ENCODE assay signal across 32 mouse cellular contexts in genomic region chr4:129736173-129736572, GRCm38 (mm10). TPM values are rescaled to one million over a fixed set of nuclear protein-coding genes. Genes with fewer than 3 reads are reported as not detected.
DNase-seq lines count a peak whose midpoint lies in the region; ATAC-seq and TF ChIP-seq lines count a peak whose summit lies in the region.
"Had no signal": no experiment of that assay in that cellular context is flagged by ENCODE, and none has a peak within 500 bp of the region (broad histone marks: within the 10 kb centered on the region; RNA-seq: fewer than 3 reads in every experiment).

No protein-coding gene starts in this region.

- no peaks in the 10 kb centered on the region for H3K36me3 ChIP-seq in lung, postnatal 0 days (ENCODE audit: insufficient read depth, low read length)
- H3K36me3 ChIP-seq: heart, embryonic 15.5 days; neural tube, embryonic 15.5 days had no signal

- DNase-seq in heart, adult 11 months: peak; percentile 31
- no peak for DNase-seq in heart, adult 18-20 months
- DNase-seq in lung, postnatal 0 days (ENCODE audit: low spot score): peak; percentile 54
- no peak for DNase-seq in lung, adult 2 months
- DNase-seq in fat pad, adult 2 months (ENCODE audit: extremely low read depth, low read depth, low spot score): peak; percentile 75
- no peak for DNase-seq in frontal cortex, postnatal 10 days (ENCODE audit: low spot score in 2 of 2)
- no peak for DNase-seq in right cerebral cortex, postnatal 14 days
- DNase-seq: adrenal gland, postnatal 14 days; cerebellum, adult 11 months; cerebellum, adult 9-10 months; cerebellum, postnatal 36 days; heart, postnatal 36 days; kidney, adult 8-10 months; kidney, postnatal 10 days; layer of hippocampus, postnatal 36 days; left cerebral cortex, postnatal 4 days; liver, embryonic 13.5 days; lung, embryonic 14.5 days; retina, postnatal 1 day; right cerebral cortex, postnatal 25 days; thymus, adult 2 months; thymus, postnatal 36 days had no signal

- H3K9ac ChIP-seq in lung, postnatal 0 days (replicated peaks; ENCODE audit: low read depth): no peak overlapping the region
- H3K9ac ChIP-seq: embryonic facial prominence, embryonic 13.5 days; forebrain, embryonic 13.5 days; heart, embryonic 15.5 days; hindbrain, embryonic 12.5 days; liver, embryonic 13.5 days; lung, embryonic 14.5 days; midbrain, embryonic 15.5 days; neural tube, embryonic 15.5 days had no signal

- peak overlapping the region; percentile 32; the same call in 1 of the 2 replicates for H3K27ac ChIP-seq in lung, postnatal 0 days (ENCODE audit: low read length)
- H3K27ac ChIP-seq: embryonic facial prominence, embryonic 13.5 days; forebrain, embryonic 13.5 days; heart, embryonic 10.5 days; heart, embryonic 15.5 days; hindbrain, embryonic 12.5 days; liver, embryonic 13.5 days; midbrain, embryonic 10.5 days; midbrain, embryonic 15.5 days; neural tube, embryonic 15.5 days had no signal

- ATAC-seq in lung, postnatal 0 days: peak; percentile 62
- ATAC-seq: CD4-positive, CD25-positive, alpha-beta regulatory T cell, adult 4 months; forebrain, embryonic 13.5 days; intestine, embryonic 16.5 days; midbrain, embryonic 15.5 days had no signal

- no peak for TF ChIP-seq CTCF in lung, postnatal 0 days (IDR thresholded peaks at IDR 0.05)
- no peak for TF ChIP-seq CTCF in lung, adult 2 months (IDR thresholded peaks at IDR 0.05; ENCODE audit: insufficient read depth, low read length)

- H3K4me2 ChIP-seq in lung, postnatal 0 days (replicated peaks; ENCODE audit: low read depth, low read length): no peak overlapping the region
- H3K4me2 ChIP-seq: embryonic facial prominence, embryonic 13.5 days; forebrain, embryonic 13.5 days; heart, embryonic 15.5 days; hindbrain, embryonic 12.5 days; liver, embryonic 13.5 days; lung, embryonic 14.5 days; midbrain, embryonic 15.5 days; neural tube, embryonic 15.5 days had no signal

- peaks cover 8% of the 10 kb centered on the region; the same call in 1 of the 2 replicates for H3K4me1 ChIP-seq in lung, postnatal 0 days (ENCODE audit: insufficient read depth, low read depth, low read length)
- H3K4me1 ChIP-seq in lung, adult 2 months (ENCODE audit: control insufficient read depth, insufficient read depth, low read length): peaks cover 9% of the 10 kb centered on the region

- no peak for TF ChIP-seq EP300 in lung, postnatal 0 days (IDR thresholded peaks at IDR 0.05)

- 59% methylated on average over 1 of the region's 1 CpGs for WGBS in lung, postnatal 0 days
- 54% methylated on average over 1 of the region's 1 CpGs for WGBS in lung, adult 2 months

- no peaks in the 10 kb centered on the region for H3K27me3 ChIP-seq in lung, postnatal 0 days (replicated peaks; ENCODE audit: insufficient read depth, low read length)
- H3K27me3 ChIP-seq: embryonic facial prominence, embryonic 13.5 days; forebrain, embryonic 13.5 days; heart, embryonic 15.5 days; hindbrain, embryonic 12.5 days; liver, embryonic 13.5 days; midbrain, embryonic 15.5 days; neural tube, embryonic 15.5 days had no signal

- H3K9me3 ChIP-seq in lung, postnatal 0 days (ENCODE audit: low read length): no peaks in the 10 kb centered on the region
- H3K9me3 ChIP-seq: embryonic facial prominence, embryonic 13.5 days; forebrain, embryonic 13.5 days; heart, embryonic 10.5 days; heart, embryonic 15.5 days; hindbrain, embryonic 12.5 days; liver, embryonic 13.5 days; midbrain, embryonic 10.5 days; midbrain, embryonic 15.5 days; neural tube, embryonic 15.5 days had no signal

- no peak for TF ChIP-seq POLR2A in lung, adult 2 months (IDR thresholded peaks at IDR 0.05; ENCODE audit: borderline replicate concordance, extremely low read depth, low read depth, low read length)

- H3K4me3 ChIP-seq in lung, postnatal 0 days (ENCODE audit: low read depth, low read length): no peak overlapping the region
- H3K4me3 ChIP-seq in lung, adult 2 months (replicated peaks; ENCODE audit: extremely low read depth, low read depth, low read length): no peak overlapping the region
- H3K4me3 ChIP-seq: embryonic facial prominence, embryonic 13.5 days; forebrain, embryonic 13.5 days; heart, embryonic 10.5 days; heart, embryonic 15.5 days; hindbrain, embryonic 12.5 days; liver, embryonic 13.5 days; midbrain, embryonic 10.5 days; midbrain, embryonic 15.5 days; neural tube, embryonic 15.5 days had no signal

RNA-seq across cellular contexts. Expression of gene Khdrbs1, which starts 5.9 kb away (rescaled TPM):
- 10 to 100 TPM; 34.3 to 38.7 TPM for total RNA-seq in heart, adult 18-20 months (2021)
- polyA plus RNA-seq in lung, postnatal 0 days (2015; fragmentation: Nextera tagmentation; extraction: Ambion mirVana): 42.9 and 48.9 TPM in 2 replicates
- polyA plus RNA-seq in lung, adult 2 months (2012; rRNA removed): 34.8 and 44.5 TPM in 2 replicates

RNA-seq across cellular contexts. Expression of gene Tmem39b, which starts 39.5 kb away (rescaled TPM):
- 1 to 10 TPM; 4.1 to 4.5 TPM for total RNA-seq in heart, adult 18-20 months (2021)
- 5.3 and 5.5 TPM in 2 replicates for polyA plus RNA-seq in lung, postnatal 0 days (2015; fragmentation: Nextera tagmentation; extraction: Ambion mirVana)
- polyA plus RNA-seq in lung, adult 2 months (2012; rRNA removed): 24.4 and 25.7 TPM in 2 replicates

Comparison
In these comparisons a context has a peak if more than half of its experiments do, and no peak if none do; other contexts are left out.
1. DNase-seq: peak in heart, adult 11 months (single experiment), lung, postnatal 0 days (single experiment) and fat pad, adult 2 months (single experiment); none in heart, adult 18-20 months (0 of 2), lung, adult 2 months (single experiment), frontal cortex, postnatal 10 days (0 of 2) and right cerebral cortex, postnatal 14 days (single experiment).